Mouse (Mus musculus): ENCODE data around the gene Micall2. TPM values are rescaled to one million over a fixed set of nuclear protein-coding genes. Genes with fewer than 3 reads are reported as not detected.

The Micall2 gene
- polyA plus RNA-seq (2012; rRNA removed) = 7.7 and 11.8 TPM in 2 replicates

DNA sequence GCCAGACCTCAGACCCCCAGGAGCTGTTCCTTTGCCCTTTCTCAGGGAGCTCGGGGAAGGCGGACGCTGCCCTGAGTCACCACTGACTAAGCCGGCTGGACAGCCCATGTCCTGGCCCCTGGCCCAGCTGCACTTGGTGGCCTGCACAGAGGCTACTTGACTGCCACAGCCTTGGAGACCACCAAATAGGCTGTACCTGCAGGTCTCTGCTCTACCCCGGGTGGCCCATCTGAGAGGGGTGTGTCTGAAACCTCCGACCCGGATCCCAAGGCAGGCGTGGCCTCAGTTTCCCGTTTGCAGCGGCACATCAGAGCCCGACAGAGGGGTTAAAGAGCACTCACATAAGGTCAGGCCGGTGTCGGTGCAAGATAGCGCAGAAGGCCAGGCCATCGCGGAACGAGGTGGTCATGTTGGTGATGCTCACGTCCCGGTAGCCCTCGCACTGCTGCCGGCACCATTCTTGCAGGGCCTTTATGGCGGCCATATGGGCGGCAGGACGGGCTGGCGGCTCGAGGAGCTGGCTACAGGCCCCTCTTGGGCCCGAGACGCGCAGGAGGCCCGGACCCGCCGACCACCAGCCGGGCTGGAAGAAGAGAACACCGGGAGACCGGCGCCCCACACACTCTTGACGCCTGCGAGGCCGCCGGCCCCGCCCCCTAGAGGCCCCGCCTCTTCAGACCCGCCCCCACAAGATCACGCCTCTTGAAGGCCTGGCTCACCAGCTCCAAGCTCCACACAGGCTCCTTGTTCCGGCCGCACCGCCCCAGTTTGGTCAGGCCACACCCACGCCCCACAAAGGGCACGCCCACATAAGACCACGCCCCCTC, at the start of gene Micall2:
Gene Micall2, minus strand, starts transcription at position 660 of the 827 bp plus-strand sequence.
- TF ChIP-seq CTCF (IDR thresholded peaks at IDR 0.05; ENCODE audit: borderline replicate concordance, extremely low read depth, insufficient read depth, insufficient read length) = no peak
- TF ChIP-seq POLR2A (IDR thresholded peaks at IDR 0.05; ENCODE audit: borderline replicate concordance, extremely low read depth, insufficient read depth, insufficient read length, poor library complexity, severe bottlenecking) = no peak
- DNase-seq (ENCODE audit: low read depth) = peak; percentile 98

GRCm38 (mm10) chr5:139781406-139781805, 45.3 kb upstream of the Micall2 start:
- no peak for DNase-seq (ENCODE audit: low read depth)
- TF ChIP-seq CTCF (IDR thresholded peaks at IDR 0.05; ENCODE audit: borderline replicate concordance, extremely low read depth, insufficient read depth, insufficient read length) = no peak
- TF ChIP-seq POLR2A (IDR thresholded peaks at IDR 0.05; ENCODE audit: borderline replicate concordance, extremely low read depth, insufficient read depth, insufficient read length, poor library complexity, severe bottlenecking) = no peak

DNA sequence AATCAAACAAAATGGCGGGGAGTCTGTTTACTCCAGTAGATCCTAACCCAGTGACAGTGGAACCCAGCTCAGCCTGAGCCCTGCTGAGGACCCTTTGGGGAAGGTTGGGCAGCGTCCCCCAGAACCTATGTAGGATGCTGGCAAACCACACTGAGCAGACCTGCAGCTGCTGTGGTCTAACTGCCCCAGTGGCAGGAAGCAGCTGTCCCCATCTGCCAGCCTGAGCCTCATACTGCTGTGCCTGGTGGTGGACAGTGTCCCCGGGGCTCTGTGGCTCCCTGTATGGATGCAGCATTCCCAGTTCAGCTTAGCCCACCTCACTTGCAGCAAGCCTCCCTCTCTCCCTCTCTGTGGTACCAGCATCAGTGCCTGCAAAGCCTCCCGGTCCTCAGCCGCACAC, 40.8 kb upstream of the Micall2 start:
- TF ChIP-seq CTCF (IDR thresholded peaks at IDR 0.05; ENCODE audit: borderline replicate concordance, extremely low read depth, insufficient read depth, insufficient read length) = no peak
- no peak for TF ChIP-seq POLR2A (IDR thresholded peaks at IDR 0.05; ENCODE audit: borderline replicate concordance, extremely low read depth, insufficient read depth, insufficient read length, poor library complexity, severe bottlenecking)
- DNase-seq (ENCODE audit: low read depth) = no peak

DNA sequence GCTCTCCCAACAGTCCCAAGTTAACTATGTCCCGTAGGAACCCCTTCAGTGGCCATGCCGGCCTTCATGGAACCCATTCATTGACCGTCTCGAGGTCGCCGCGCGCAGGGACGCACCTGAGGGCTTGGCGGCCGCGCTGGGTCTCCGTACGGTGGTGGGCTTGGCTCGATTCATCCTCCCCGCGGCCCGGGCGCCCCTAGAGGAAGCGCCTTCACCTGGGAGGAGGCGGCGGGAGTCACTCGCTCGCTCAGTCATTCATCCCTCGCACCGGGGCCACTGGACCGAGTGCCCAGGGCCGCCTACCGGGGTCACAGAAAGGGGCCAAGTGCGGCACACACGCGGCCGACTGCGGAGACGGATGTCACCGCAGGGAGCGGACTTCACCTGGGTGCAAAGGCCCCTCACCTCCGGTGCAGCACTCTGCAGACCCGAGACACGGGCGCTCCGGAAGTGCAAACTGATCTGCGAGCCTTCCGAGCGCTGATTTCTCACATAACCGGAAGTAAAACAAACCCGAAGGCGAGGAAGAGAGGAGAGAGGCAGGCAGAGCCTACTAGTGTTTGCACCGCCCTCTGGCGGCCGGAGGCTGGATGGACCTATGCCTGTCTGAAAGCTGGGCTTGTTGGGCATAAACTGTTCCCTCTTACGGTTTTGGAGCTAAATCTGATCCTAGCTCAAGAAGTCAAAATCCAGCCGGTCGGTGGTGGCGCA, 39.2 kb upstream of the Micall2 start, which contains the start of gene Ints1:
Gene Ints1, minus strand, starts transcription at position 459 of the 711 bp plus-strand sequence.
- DNase-seq (ENCODE audit: low read depth) = peak; percentile 98
- TF ChIP-seq CTCF (IDR thresholded peaks at IDR 0.05; ENCODE audit: borderline replicate concordance, extremely low read depth, insufficient read depth, insufficient read length) = peak; percentile 99
- TF ChIP-seq POLR2A (IDR thresholded peaks at IDR 0.05; ENCODE audit: borderline replicate concordance, extremely low read depth, insufficient read depth, insufficient read length, poor library complexity, severe bottlenecking) = peak; percentile 42; the same call in 1 of the 2 replicates

GRCm38 (mm10) chr5:139768216-139768615, 32.1 kb upstream of the Micall2 start:
- DNase-seq (ENCODE audit: low read depth) = no peak

GRCm38 (mm10) chr5:139764296-139764695, 28.2 kb upstream of the Micall2 start:
- TF ChIP-seq CTCF (IDR thresholded peaks at IDR 0.05; ENCODE audit: borderline replicate concordance, extremely low read depth, insufficient read depth, insufficient read length) (peak; percentile 67), POLR2A (IDR thresholded peaks at IDR 0.05; ENCODE audit: borderline replicate concordance, extremely low read depth, insufficient read depth, insufficient read length, poor library complexity, severe bottlenecking) (no peak)
- DNase-seq (ENCODE audit: low read depth) = peak; percentile 30

More at GRCm38 (mm10) chr5:139768216-139768615, 32.1 kb upstream of the Micall2 start:
- TF ChIP-seq CTCF (IDR thresholded peaks at IDR 0.05; ENCODE audit: borderline replicate concordance, extremely low read depth, insufficient read depth, insufficient read length) (no peak), POLR2A (IDR thresholded peaks at IDR 0.05; ENCODE audit: borderline replicate concordance, extremely low read depth, insufficient read depth, insufficient read length, poor library complexity, severe bottlenecking) (no peak)

- TF ChIP-seq POLR2A (IDR thresholded peaks at IDR 0.05; ENCODE audit: borderline replicate concordance, extremely low read depth, insufficient read depth, insufficient read length, poor library complexity, severe bottlenecking) = no peak
- TF ChIP-seq CTCF (IDR thresholded peaks at IDR 0.05; ENCODE audit: borderline replicate concordance, extremely low read depth, insufficient read depth, insufficient read length) = no peak
- DNase-seq (ENCODE audit: low read depth) = no peak
These were observed 22.0 kb upstream of the Micall2 start for GRCm38 (mm10) chr5:139758096-139758495.

GRCm38 (mm10) chr5:139756586-139756985, 20.4 kb upstream of the Micall2 start:
- no peak for DNase-seq (ENCODE audit: low read depth)
- no peak for TF ChIP-seq CTCF (IDR thresholded peaks at IDR 0.05; ENCODE audit: borderline replicate concordance, extremely low read depth, insufficient read depth, insufficient read length)
- TF ChIP-seq POLR2A (IDR thresholded peaks at IDR 0.05; ENCODE audit: borderline replicate concordance, extremely low read depth, insufficient read depth, insufficient read length, poor library complexity, severe bottlenecking) = no peak

DNA sequence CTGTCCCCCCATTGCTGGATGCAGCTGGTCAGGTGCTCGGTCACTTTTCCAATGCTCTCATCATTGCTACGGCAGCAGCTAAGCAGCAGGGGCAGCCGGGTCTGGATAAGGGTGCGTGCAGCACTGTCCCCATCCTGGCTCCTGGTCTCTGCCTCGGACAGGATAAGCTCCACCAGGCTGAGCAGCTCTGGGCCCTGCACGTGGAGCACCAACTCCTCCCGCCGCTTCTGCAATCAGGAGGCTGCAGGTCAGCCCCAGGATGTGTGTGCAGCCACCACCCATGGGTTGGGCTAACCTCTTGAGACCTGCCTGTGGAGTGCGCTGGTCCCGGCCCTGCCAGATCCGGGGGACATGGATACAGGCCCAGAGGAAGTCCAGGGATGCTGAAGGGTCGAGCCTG, 20.0 kb upstream of the Micall2 start:
- DNase-seq (ENCODE audit: low read depth) = no peak
- TF ChIP-seq CTCF (IDR thresholded peaks at IDR 0.05; ENCODE audit: borderline replicate concordance, extremely low read depth, insufficient read depth, insufficient read length) = no peak

DNA sequence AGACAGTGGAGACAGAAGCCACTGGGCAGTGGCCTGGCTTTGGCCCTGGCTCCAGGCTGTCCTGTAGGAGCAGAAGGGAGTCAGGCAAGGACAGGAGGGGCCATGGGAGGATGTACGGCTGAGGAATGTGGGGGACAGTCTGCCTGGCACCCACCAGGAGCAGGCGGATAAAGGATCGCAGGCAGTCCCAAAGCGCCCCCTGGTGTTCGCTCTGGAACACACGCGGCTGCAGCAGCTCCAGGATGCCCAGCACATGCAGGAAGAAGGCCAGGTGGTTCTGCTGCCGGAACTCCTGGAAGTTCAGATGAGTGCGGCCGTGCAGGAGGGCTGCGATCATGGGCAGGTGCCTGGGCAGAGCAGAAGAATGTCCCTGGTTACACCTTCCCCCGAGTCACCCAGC, 18.6 kb upstream of the Micall2 start:
- peak; percentile 63 for DNase-seq (ENCODE audit: low read depth)
- no peak for TF ChIP-seq POLR2A (IDR thresholded peaks at IDR 0.05; ENCODE audit: borderline replicate concordance, extremely low read depth, insufficient read depth, insufficient read length, poor library complexity, severe bottlenecking)
- peak; percentile 86 for TF ChIP-seq CTCF (IDR thresholded peaks at IDR 0.05; ENCODE audit: borderline replicate concordance, extremely low read depth, insufficient read depth, insufficient read length)

DNA sequence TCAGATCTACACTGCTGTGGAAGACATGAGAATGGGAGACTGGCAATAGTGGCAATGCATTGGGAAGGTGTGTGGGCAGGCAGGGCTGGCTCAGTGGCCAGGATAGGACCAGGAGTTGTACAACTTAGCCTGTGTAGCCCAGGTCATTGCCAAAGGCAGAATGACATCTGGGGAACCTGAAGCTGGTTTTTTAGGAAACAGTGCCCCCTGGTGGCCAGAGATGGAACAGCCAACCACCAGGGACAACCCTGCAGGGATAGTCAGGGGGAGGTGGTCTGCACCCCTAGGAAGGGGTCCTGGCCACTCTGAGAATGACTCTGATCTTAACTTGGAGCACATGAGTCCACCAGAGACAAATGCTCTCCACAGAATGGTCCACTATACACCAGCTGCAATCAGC, 14.4 kb upstream of the Micall2 start:
- no peak for TF ChIP-seq POLR2A (IDR thresholded peaks at IDR 0.05; ENCODE audit: borderline replicate concordance, extremely low read depth, insufficient read depth, insufficient read length, poor library complexity, severe bottlenecking)
- peak; percentile 93 for TF ChIP-seq CTCF (IDR thresholded peaks at IDR 0.05; ENCODE audit: borderline replicate concordance, extremely low read depth, insufficient read depth, insufficient read length)
- peak; percentile 70 for DNase-seq (ENCODE audit: low read depth)
